In genomic region chr6:13294393-13294792, GRCm38 (mm10) we compare ENCODE assay signal across 30 mouse cellular contexts.
DNase-seq lines count a peak whose midpoint lies in the region; ATAC-seq and TF ChIP-seq lines count a peak whose summit lies in the region.
"Had no signal": no experiment of that assay in that cellular context is flagged by ENCODE, and none has a peak within 500 bp of the region (broad histone marks: within the 10 kb centered on the region; RNA-seq: fewer than 3 reads in every experiment).

No protein-coding gene starts in this region.

- H3K4me1 ChIP-seq in kidney, postnatal 0 days (replicated peaks; ENCODE audit: insufficient read depth, low read length) = no peaks in the 10 kb centered on the region
- no peaks in the 10 kb centered on the region for H3K4me1 ChIP-seq in lung, embryonic 14.5 days (ENCODE audit: insufficient read depth)
- no peaks in the 10 kb centered on the region for H3K4me1 ChIP-seq in lung, adult 2 months (ENCODE audit: control insufficient read depth, insufficient read depth, low read length)
- no peaks in the 10 kb centered on the region for H3K4me1 ChIP-seq in embryonic facial prominence, embryonic 14.5 days (ENCODE audit: control insufficient read depth, insufficient read depth, low read length)
- no peaks in the 10 kb centered on the region for H3K4me1 ChIP-seq in cerebellum, adult 2 months (ENCODE audit: control insufficient read depth, insufficient read depth, low read length)
- H3K4me1 ChIP-seq: forebrain, embryonic 12.5 days; heart, embryonic 10.5 days; heart, embryonic 13.5 days had no signal

- no peak overlapping the region for H3K27ac ChIP-seq in kidney, postnatal 0 days
- H3K27ac ChIP-seq in lung, embryonic 14.5 days (ENCODE audit: low read depth) = no peak overlapping the region
- H3K27ac ChIP-seq in embryonic facial prominence, embryonic 14.5 days (replicated peaks; ENCODE audit: low read depth, low read length) = no peak overlapping the region
- no peak overlapping the region for H3K27ac ChIP-seq in cerebellum, adult 2 months (ENCODE audit: insufficient read depth, low read length)
- H3K27ac ChIP-seq: forebrain, embryonic 12.5 days; forebrain, embryonic 15.5 days; heart, adult 2 months; heart, embryonic 10.5 days; heart, embryonic 13.5 days; hindbrain, embryonic 14.5 days; hindbrain, postnatal 0 days had no signal

- H3K4me3 ChIP-seq in kidney, postnatal 0 days (replicated peaks; ENCODE audit: low read depth, low read length) = no peak overlapping the region
- H3K4me3 ChIP-seq in lung, embryonic 14.5 days (ENCODE audit: low read depth, low read length) = no peak overlapping the region
- H3K4me3 ChIP-seq in lung, adult 2 months (replicated peaks; ENCODE audit: extremely low read depth, low read depth, low read length) = no peak overlapping the region
- H3K4me3 ChIP-seq in embryonic facial prominence, embryonic 14.5 days (ENCODE audit: low read depth, low read length) = no peak overlapping the region
- no peak overlapping the region for H3K4me3 ChIP-seq in cerebellum, adult 2 months (replicated peaks; ENCODE audit: insufficient read depth, low read depth, low read length)
- H3K4me3 ChIP-seq: erythroblast, embryonic 14.5 days; forebrain, embryonic 12.5 days; forebrain, embryonic 15.5 days; heart, adult 2 months; heart, embryonic 10.5 days; heart, embryonic 13.5 days had no signal

- no peak for TF ChIP-seq POLR2A in lung, adult 2 months (IDR thresholded peaks at IDR 0.05; ENCODE audit: borderline replicate concordance, extremely low read depth, low read depth, low read length)
- no peak for TF ChIP-seq POLR2A in cerebellum, adult 2 months (IDR thresholded peaks at IDR 0.05; ENCODE audit: borderline replicate concordance, insufficient read depth, low read length)

- WGBS in kidney, postnatal 0 days = 62% methylated on average over 4 of the region's 4 CpGs
- 49% methylated on average over 4 of the region's 4 CpGs for WGBS in lung, embryonic 14.5 days
- whole genome bisulfite sequencing in lung, adult 2 months = 41% methylated on average over 4 of the region's 4 CpGs
- 66% methylated on average over 4 of the region's 4 CpGs for WGBS in embryonic facial prominence, embryonic 14.5 days
- 85% methylated on average over 4 of the region's 4 CpGs for WGBS in cerebellum, adult 2 months

- ATAC-seq in kidney, postnatal 0 days (replicated peaks; ENCODE audit: low FRiP score, low read depth) = peak; percentile 21; the same call in 1 of the 2 replicates
- ATAC-seq in lung, embryonic 14.5 days (ENCODE audit: insufficient read depth) = no peak
- peak; percentile 26; the same call in 1 of the 2 replicates for ATAC-seq in embryonic facial prominence, embryonic 14.5 days (ENCODE audit: low read depth)
- ATAC-seq: activated CD4-positive, CD25-positive, alpha-beta regulatory T cell, adult 4 months; forebrain, embryonic 15.5 days; hindbrain, postnatal 0 days; inflammation-experienced regulatory T-cells, adult 6 months; intestine, embryonic 16.5 days had no signal

- TF ChIP-seq CTCF in kidney, postnatal 0 days (IDR thresholded peaks at IDR 0.05; ENCODE audit: low read depth) = no peak
- no peak for TF ChIP-seq CTCF in lung, embryonic 14.5 days (IDR thresholded peaks at IDR 0.05; ENCODE audit: low read depth)
- no peak for TF ChIP-seq CTCF in lung, adult 2 months (IDR thresholded peaks at IDR 0.05; ENCODE audit: insufficient read depth, low read length)
- TF ChIP-seq CTCF in cerebellum, adult 2 months (IDR thresholded peaks at IDR 0.05; ENCODE audit: borderline replicate concordance, insufficient read depth, low read depth, low read length) = no peak

- no peaks in the 10 kb centered on the region for H3K36me3 ChIP-seq in kidney, postnatal 0 days (ENCODE audit: insufficient read depth, low read length)
- no peaks in the 10 kb centered on the region for H3K36me3 ChIP-seq in lung, embryonic 14.5 days (ENCODE audit: insufficient read depth)
- no peaks in the 10 kb centered on the region for H3K36me3 ChIP-seq in embryonic facial prominence, embryonic 14.5 days (ENCODE audit: control insufficient read depth, insufficient read depth, low read length)
- H3K36me3 ChIP-seq: forebrain, embryonic 12.5 days; forebrain, embryonic 15.5 days; G1E; heart, embryonic 10.5 days; heart, embryonic 13.5 days had no signal

- no peak overlapping the region for H3K4me2 ChIP-seq in kidney, postnatal 0 days (ENCODE audit: low read length)
- no peak overlapping the region for H3K4me2 ChIP-seq in lung, embryonic 14.5 days
- H3K4me2 ChIP-seq in embryonic facial prominence, embryonic 14.5 days (ENCODE audit: low read depth, low read length) = no peak overlapping the region
- H3K4me2 ChIP-seq: forebrain, embryonic 12.5 days; forebrain, embryonic 15.5 days; heart, embryonic 13.5 days; hindbrain, embryonic 14.5 days had no signal

- H3K27me3 ChIP-seq in kidney, postnatal 0 days (ENCODE audit: insufficient read depth, low read length) = no peaks in the 10 kb centered on the region
- no peaks in the 10 kb centered on the region for H3K27me3 ChIP-seq in lung, embryonic 14.5 days (ENCODE audit: insufficient read depth, low read length)
- no peaks in the 10 kb centered on the region for H3K27me3 ChIP-seq in embryonic facial prominence, embryonic 14.5 days (replicated peaks; ENCODE audit: control insufficient read depth, insufficient read depth, low read length)
- H3K27me3 ChIP-seq in cerebellum, adult 2 months (ENCODE audit: control insufficient read depth, insufficient read depth, low read length) = no peaks in the 10 kb centered on the region
- H3K27me3 ChIP-seq: CH12.LX; forebrain, embryonic 12.5 days; forebrain, embryonic 15.5 days; heart, embryonic 13.5 days had no signal

- DNase-seq in kidney, postnatal 0 days (ENCODE audit: low spot score) = no peak
- DNase-seq in kidney, adult 8-10 months = no peak
- peak; percentile 11 for DNase-seq in lung, embryonic 14.5 days
- no peak for DNase-seq in lung, adult 2 months
- no peak for DNase-seq in embryonic facial prominence, embryonic 14.5 days (ENCODE audit: low spot score)
- no peak for DNase-seq in cerebellum, adult 2 months
- DNase-seq: adrenal gland, adult 8-10 months; adrenal gland, postnatal 25 days; B cell, adult 2 months; cerebellum, adult 11-12 months; cerebellum, adult 9-11 months; cerebellum, postnatal 25 days; embryo, embryonic 11 days; gastrocnemius, postnatal 10 days; gastrocnemius, postnatal 36 days; heart, adult 2 months; heart, postnatal 14 days; heart, postnatal 4 days had no signal

- H3K9me3 ChIP-seq in kidney, postnatal 0 days (replicated peaks; ENCODE audit: low read length) = no peaks in the 10 kb centered on the region
- H3K9me3 ChIP-seq in lung, embryonic 14.5 days (ENCODE audit: low read depth, low read length) = no peaks in the 10 kb centered on the region
- no peaks in the 10 kb centered on the region for H3K9me3 ChIP-seq in embryonic facial prominence, embryonic 14.5 days (ENCODE audit: control insufficient read depth, low read length)
- H3K9me3 ChIP-seq: forebrain, embryonic 12.5 days; forebrain, embryonic 15.5 days; G1E; heart, embryonic 10.5 days; heart, embryonic 13.5 days had no signal

- no peak overlapping the region for H3K9ac ChIP-seq in kidney, postnatal 0 days (ENCODE audit: low read depth, low read length)
- H3K9ac ChIP-seq in lung, embryonic 14.5 days = no peak overlapping the region
- H3K9ac ChIP-seq in embryonic facial prominence, embryonic 14.5 days (ENCODE audit: low read depth, low read length) = no peak overlapping the region
- H3K9ac ChIP-seq: forebrain, embryonic 12.5 days; forebrain, embryonic 15.5 days; heart, embryonic 13.5 days; hindbrain, embryonic 14.5 days had no signal
